Mouse (Mus musculus): ENCODE measurements around the gene Chdh. TPM values are rescaled to one million over a fixed set of nuclear protein-coding genes. Genes with fewer than 3 reads are reported as not detected.

Gene Chdh
- polyA plus RNA-seq, 1 experiment from 2014 or later: 0.06 TPM

DNA sequence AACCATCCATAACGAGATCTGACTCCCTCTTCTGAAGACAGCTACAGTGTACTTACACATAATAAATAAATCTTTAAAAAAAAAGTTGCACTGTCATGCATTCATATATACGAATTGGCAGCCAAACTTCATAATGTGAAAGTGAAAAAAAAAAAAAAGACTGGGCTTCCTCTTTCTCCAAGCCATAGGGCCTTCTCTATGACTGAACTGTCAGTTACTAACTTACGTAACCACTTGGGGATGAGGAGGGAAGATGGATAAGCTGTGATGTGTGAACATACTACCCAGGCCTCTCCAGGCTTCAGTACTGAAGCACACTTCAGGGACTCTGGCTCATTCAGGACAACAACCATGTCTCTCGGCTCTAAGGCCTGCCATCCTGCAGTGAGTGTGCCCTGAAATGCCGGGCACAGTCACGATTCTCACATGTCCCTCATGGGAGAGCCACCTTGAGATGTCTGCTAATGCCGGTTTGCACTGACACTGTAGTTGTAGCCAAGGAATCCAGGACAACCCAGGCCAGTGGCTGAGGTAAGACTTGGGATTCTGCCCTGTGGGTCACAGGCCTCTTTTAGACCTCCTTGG, 34.6 kb downstream of the Chdh start:
- Histone ChIP-seq H3K4me2 (replicated peaks) (no peak overlapping the region), H3K4me3 (no peak overlapping the region), H3K27ac (replicated peaks) (no peak overlapping the region), H3K36me3 (no peaks in the 10 kb centered on the region), H3K4me1 (no peaks in the 10 kb centered on the region), H3K9me3 (no peaks in the 10 kb centered on the region), H3K9ac (replicated peaks) (no peak overlapping the region), H3K27me3 (no peaks in the 10 kb centered on the region)
- 86% methylated on average over 7 of the region's 7 CpGs for WGBS
- ATAC-seq (ENCODE audit: low FRiP score, low read depth): no peak

DNA sequence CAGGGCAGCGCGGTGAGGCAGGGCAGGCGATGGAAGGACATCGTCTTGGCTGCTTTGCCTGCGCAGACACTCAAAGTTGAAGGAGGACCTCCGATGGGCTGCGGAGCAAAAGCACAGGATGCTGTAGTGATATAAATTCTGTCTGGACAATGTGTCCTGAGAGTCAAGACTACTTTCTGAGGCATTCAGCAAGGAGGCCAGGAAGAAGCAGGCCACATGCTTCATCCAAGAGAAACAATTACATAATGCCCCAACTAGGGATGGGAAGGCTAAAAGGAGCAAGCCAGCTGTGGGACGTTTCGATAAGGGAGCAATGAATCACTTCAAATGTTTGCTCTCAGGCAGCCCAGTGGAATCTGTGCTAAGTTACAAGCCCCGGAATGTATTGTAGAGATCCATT, 36.4 kb downstream of the Chdh start:
- no peaks in the 10 kb centered on the region for H3K36me3 ChIP-seq
- H3K9me3 ChIP-seq: no peaks in the 10 kb centered on the region
- WGBS: 93% methylated on average over 10 of the region's 10 CpGs
- H3K27ac ChIP-seq (replicated peaks): no peak overlapping the region
- no peaks in the 10 kb centered on the region for H3K4me1 ChIP-seq
- no peak overlapping the region for H3K4me2 ChIP-seq (replicated peaks)
- H3K4me3 ChIP-seq: no peak overlapping the region
- H3K27me3 ChIP-seq: no peaks in the 10 kb centered on the region
- ATAC-seq (ENCODE audit: low FRiP score, low read depth): no peak
- no peak overlapping the region for H3K9ac ChIP-seq (replicated peaks)

DNA sequence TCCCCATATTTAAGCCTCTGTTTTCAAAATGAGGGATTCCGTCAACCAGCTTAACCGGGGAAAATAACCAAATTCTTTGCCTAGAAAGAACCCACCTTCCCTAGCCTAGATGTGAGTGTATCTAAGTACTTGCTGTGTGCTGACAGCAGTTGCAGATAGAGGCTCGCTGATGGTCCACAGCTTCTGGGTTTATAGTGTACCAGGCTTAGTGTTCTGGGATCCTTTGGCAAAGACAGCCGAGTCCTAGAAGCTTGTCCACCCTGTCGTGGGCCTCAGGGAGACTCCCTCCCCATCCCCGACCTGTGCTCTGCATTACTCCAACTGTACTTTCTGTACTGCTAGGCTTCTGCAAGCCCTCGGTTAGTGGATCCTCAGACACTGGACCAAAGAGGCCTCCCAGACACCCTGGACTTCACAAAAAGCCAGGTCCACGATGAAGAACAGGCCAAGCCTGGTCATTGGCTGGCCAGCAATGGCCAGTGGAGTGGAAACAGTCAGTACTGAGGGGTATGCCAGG, 36.9 kb downstream of the Chdh start:
- Histone ChIP-seq H3K4me3 (no peak overlapping the region), H3K27me3 (no peaks in the 10 kb centered on the region), H3K27ac (replicated peaks) (no peak overlapping the region), H3K36me3 (no peaks in the 10 kb centered on the region), H3K4me2 (replicated peaks) (no peak overlapping the region), H3K9ac (replicated peaks) (no peak overlapping the region), H3K4me1 (no peaks in the 10 kb centered on the region), H3K9me3 (no peaks in the 10 kb centered on the region)
- WGBS: 86% methylated on average over 8 of the region's 8 CpGs
- no peak for ATAC-seq (ENCODE audit: low FRiP score, low read depth)

DNA sequence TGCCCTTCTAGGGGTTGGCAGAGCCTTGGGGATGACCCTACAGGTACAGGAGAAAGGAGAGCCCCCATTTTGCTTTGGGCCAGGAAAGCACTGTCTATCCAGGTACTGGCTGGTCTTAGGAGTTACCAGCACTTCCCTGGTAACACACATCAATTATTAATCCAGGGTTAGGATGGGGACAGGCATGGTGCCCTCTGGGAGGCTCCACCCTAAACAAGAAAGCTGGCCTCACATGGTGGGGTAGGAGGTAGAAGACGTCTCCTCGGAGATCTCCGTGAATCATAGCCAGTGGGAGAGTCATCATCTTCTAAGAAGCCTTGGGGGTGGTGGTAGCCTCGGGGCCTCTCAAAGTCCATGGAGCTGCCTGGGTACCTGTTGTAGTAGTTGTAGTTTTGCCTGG, 38.2 kb downstream of the Chdh start:
- Histone ChIP-seq H3K9me3 (no peaks in the 10 kb centered on the region), H3K4me3 (no peak overlapping the region), H3K27ac (replicated peaks) (no peak overlapping the region), H3K4me2 (replicated peaks) (no peak overlapping the region), H3K36me3 (no peaks in the 10 kb centered on the region), H3K27me3 (no peaks in the 10 kb centered on the region), H3K9ac (replicated peaks) (no peak overlapping the region), H3K4me1 (no peaks in the 10 kb centered on the region)
- WGBS: 94% methylated on average over 4 of the region's 4 CpGs
- ATAC-seq (ENCODE audit: low FRiP score, low read depth): no peak

DNA sequence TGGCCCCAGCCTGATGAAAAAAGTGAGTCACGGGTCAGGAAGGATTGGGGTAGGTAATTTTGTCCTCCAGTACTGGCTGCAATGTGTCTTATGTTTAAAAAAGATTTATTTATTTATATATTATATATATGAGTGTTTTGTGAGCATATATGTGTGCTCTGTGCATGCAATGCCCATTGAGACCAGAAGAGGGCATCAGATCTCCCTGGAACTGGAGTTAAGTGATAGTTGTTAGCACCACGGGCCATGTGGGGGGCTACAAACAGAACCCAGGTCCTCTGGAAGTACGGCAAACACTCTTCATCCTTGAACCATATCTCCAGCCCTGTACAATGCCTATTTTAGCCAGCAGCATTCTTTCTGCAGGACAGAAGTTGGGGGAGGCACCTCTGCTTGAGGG, 39.2 kb downstream of the Chdh start:
- Histone ChIP-seq H3K27me3 (no peaks in the 10 kb centered on the region), H3K4me1 (no peaks in the 10 kb centered on the region), H3K27ac (replicated peaks) (no peak overlapping the region), H3K4me2 (replicated peaks) (no peak overlapping the region), H3K9ac (replicated peaks) (no peak overlapping the region), H3K4me3 (no peak overlapping the region), H3K36me3 (no peaks in the 10 kb centered on the region), H3K9me3 (no peaks in the 10 kb centered on the region)
- no peak for ATAC-seq (ENCODE audit: low FRiP score, low read depth)
- WGBS: 79% methylated on average over 3 of the region's 3 CpGs

DNA sequence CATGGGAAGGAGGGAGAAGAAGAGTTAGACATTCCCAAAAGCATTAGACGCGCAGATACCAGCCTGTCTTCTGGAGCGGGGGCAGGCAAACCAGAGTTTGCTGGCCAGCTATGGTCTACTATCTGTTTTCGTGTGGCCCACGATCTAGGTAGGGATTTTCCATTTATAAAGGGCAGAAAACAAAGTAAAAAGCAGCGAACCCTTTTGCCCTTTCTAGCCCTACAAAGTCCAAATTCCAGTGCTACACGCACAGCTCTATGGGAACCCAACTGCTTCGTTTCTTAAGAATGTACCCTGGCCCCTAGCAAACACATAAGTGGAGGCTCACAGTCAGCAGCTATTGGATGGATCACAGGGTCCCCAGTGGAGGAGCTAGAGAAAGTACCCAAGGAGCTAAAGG, 41.5 kb downstream of the Chdh start:
- Histone ChIP-seq H3K9ac (replicated peaks) (no peak overlapping the region), H3K27ac (replicated peaks) (no peak overlapping the region), H3K9me3 (no peaks in the 10 kb centered on the region), H3K36me3 (no peaks in the 10 kb centered on the region), H3K4me3 (no peak overlapping the region), H3K4me2 (replicated peaks) (no peak overlapping the region), H3K27me3 (no peaks in the 10 kb centered on the region), H3K4me1 (no peaks in the 10 kb centered on the region)
- 83% methylated on average over 8 of the region's 8 CpGs for WGBS
- ATAC-seq (ENCODE audit: low FRiP score, low read depth): no peak

DNA sequence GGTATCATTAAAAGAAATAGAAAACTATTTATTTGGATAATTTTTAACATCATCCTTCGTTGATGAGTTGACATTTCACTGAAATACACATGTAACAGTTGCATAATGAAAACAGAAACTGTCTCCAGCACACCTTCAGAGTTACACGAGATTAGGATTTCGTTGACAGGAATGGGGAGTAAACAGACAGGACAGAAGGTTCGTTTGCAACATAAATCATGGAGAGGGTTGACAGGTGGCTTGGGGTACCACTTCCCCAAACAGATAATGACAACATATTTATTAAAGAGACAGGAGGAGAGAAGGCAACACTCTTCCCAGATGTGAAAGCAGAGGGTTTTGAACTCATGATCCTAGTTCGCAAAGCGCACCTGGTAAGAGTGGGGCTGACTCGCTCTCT, 46.1 kb downstream of the Chdh start:
- H3K36me3 ChIP-seq: no peaks in the 10 kb centered on the region
- no peak overlapping the region for H3K4me3 ChIP-seq
- 85% methylated on average over 7 of the region's 7 CpGs for WGBS
- H3K4me2 ChIP-seq (replicated peaks): no peak overlapping the region
- no peaks in the 10 kb centered on the region for H3K27me3 ChIP-seq
- no peak overlapping the region for H3K9ac ChIP-seq (replicated peaks)
- ATAC-seq (ENCODE audit: low FRiP score, low read depth): no peak
- peaks cover 10% of the 10 kb centered on the region for H3K4me1 ChIP-seq
- H3K27ac ChIP-seq (replicated peaks): no peak overlapping the region
- H3K9me3 ChIP-seq: no peaks in the 10 kb centered on the region

DNA sequence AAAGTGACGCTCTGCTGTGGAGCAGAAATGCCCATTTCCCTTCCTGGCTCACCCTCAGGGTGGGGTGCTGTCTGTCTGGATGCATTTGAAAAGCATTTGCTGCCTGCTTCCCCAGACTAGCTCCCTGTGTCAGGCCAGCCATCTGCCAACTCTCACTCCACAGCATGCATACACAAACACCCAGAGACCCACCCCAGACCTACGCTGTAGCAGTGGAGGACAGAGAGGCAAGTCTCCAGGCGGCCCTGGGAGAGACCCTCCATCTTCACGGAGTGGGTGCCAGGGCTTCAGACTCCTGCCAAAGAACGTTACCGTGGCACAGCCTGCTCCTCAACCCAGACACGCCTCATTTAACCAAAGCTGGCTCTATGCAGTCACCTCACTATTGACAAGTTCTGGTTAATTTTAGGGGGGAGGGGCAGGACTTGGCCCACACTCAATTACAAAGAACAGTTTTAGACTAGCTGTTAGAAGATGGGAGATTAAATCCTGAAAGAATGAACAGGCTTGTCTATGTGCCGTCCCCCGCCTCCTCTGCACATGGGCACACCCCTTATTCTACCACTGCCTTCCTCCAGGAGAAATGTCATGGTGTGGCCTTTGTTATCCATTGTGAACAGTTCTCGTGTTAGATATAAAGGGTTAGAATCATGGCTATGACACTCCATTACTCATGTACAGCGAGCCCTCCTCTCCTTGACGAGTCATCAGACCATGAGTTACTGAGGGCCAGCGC, 47.4 kb downstream of the Chdh start:
- Histone ChIP-seq H3K27ac (replicated peaks) (no peak overlapping the region), H3K4me3 (no peak overlapping the region), H3K9me3 (no peaks in the 10 kb centered on the region), H3K27me3 (no peaks in the 10 kb centered on the region), H3K36me3 (no peaks in the 10 kb centered on the region), H3K4me1 (peaks cover 10% of the 10 kb centered on the region), H3K4me2 (replicated peaks) (no peak overlapping the region), H3K9ac (replicated peaks) (no peak overlapping the region)
- ATAC-seq (ENCODE audit: low FRiP score, low read depth): no peak
- WGBS: 65% methylated on average over 13 of the region's 13 CpGs

DNA sequence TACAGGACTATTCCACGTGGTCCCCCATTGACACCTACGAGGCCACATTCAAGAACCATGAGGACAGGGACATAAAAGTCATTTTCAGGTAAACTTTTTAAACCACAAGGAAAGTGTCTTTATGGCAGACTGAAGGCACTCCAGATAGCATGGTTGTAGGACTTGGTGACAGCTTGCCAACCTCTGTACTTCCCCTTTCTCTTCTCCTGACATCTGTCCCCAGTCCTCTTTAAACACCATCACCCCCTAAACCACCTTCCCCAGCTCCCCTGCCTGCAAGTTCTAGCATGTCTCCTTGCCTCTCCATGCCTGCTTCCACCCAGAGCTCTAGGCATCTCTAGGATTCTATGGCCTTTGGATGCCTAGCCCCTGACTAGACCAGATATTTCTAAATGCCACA, 56.0 kb downstream of the Chdh start:
- H3K9me3 ChIP-seq: no peaks in the 10 kb centered on the region
- H3K27me3 ChIP-seq: no peaks in the 10 kb centered on the region
- no peak for ATAC-seq (ENCODE audit: low FRiP score, low read depth)
- no peak overlapping the region for H3K4me2 ChIP-seq (replicated peaks)
- 92% methylated on average over 2 of the region's 2 CpGs for WGBS
- H3K27ac ChIP-seq (replicated peaks): no peak overlapping the region
- H3K36me3 ChIP-seq: no peaks in the 10 kb centered on the region
- H3K9ac ChIP-seq (replicated peaks): no peak overlapping the region
- H3K4me3 ChIP-seq: no peak overlapping the region
- no peaks in the 10 kb centered on the region for H3K4me1 ChIP-seq

DNA sequence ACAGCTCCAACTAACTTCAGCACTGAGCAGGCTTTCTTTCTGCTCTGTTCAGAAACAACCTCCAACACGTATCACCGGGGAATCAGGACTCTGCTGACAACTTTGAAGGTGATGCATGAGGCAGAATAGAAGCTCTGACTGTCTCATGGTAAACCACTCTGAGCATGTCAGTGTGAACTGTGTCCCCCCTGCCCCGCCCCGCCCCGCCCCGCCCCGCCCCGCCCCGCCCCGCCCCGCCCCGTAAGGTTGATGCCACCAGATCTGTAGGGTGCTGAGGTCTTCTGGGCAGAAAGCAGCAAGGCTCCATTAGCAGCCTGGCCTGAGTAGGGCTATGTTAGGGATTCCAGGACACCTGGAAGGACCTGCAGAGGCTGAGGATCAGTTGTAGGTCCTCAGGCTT, 57.9 kb downstream of the Chdh start:
- ATAC-seq (ENCODE audit: low FRiP score, low read depth): no peak
- Histone ChIP-seq H3K27ac (replicated peaks) (no peak overlapping the region), H3K9me3 (no peaks in the 10 kb centered on the region), H3K27me3 (no peaks in the 10 kb centered on the region), H3K9ac (replicated peaks) (no peak overlapping the region), H3K4me3 (no peak overlapping the region), H3K4me2 (replicated peaks) (no peak overlapping the region), H3K36me3 (no peaks in the 10 kb centered on the region), H3K4me1 (no peaks in the 10 kb centered on the region)
- 89% methylated on average over 12 of the region's 12 CpGs for WGBS

DNA sequence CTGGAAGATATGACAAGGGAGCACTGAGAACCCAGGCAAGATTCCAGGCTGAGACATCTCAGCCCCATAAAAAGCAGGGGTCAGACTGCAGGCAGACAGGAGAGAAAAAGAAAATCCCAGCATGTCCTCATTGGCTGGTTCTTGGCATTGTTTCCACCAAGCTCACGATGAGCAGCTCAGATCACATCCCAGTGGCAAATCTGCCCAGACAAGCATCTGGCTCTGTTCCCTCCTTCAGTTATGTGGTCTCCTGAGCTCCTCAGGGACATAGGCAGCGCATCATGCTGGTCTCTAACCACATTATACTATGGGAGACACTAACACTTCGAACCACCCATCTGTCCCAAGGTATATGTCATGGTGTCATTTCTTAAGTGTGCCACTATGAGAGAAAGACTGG, 59.7 kb downstream of the Chdh start:
- H3K9ac ChIP-seq (replicated peaks): no peak overlapping the region
- no peak overlapping the region for H3K4me2 ChIP-seq (replicated peaks)
- H3K9me3 ChIP-seq: no peaks in the 10 kb centered on the region
- no peaks in the 10 kb centered on the region for H3K27me3 ChIP-seq
- WGBS: 71% methylated on average over 3 of the region's 3 CpGs
- no peak overlapping the region for H3K4me3 ChIP-seq
- H3K36me3 ChIP-seq: no peaks in the 10 kb centered on the region
- no peaks in the 10 kb centered on the region for H3K4me1 ChIP-seq
- no peak overlapping the region for H3K27ac ChIP-seq (replicated peaks)
- ATAC-seq (ENCODE audit: low FRiP score, low read depth): no peak

DNA sequence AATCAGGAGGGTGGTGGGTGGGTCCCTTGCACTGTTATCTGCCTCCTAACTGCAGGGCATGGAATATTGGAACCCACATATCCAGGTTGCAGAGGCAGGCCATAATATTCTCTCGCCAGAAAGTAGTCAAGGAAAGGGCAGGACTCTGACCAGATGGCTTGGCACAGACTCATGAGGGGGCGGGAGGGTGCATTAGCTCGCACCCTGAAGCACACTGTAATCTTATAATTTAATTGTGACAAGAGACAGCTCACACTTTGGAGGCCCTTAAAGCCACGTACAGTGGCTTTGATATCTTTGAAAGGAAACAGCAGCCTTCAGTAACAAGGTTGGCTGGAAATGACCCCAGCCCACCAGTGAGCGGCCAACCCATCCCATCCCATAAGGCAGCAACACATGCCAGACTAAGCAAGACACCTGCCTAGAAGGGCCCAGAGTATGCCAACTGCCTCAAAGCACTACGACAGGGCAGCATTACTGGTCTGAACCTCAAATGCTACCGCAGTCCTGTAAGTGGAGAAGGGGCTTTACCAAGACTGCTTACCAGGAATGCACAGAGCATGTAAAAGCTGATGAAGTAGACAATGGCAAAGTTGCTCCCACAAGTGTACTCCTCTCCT, 66.6 kb downstream of the Chdh start:
- Histone ChIP-seq H3K27me3 (no peaks in the 10 kb centered on the region; the same call in 1 of the 2 replicates), H3K4me1 (no peaks in the 10 kb centered on the region), H3K27ac (replicated peaks) (no peak overlapping the region), H3K9me3 (no peaks in the 10 kb centered on the region), H3K36me3 (no peaks in the 10 kb centered on the region), H3K4me2 (replicated peaks) (no peak overlapping the region), H3K4me3 (no peak overlapping the region), H3K9ac (replicated peaks) (no peak overlapping the region)
- WGBS: 86% methylated on average over 7 of the region's 7 CpGs
- ATAC-seq (ENCODE audit: low FRiP score, low read depth): no peak
